Mouse (Mus musculus): Measurements from ENCODE around the gene Nav3.

DNA sequence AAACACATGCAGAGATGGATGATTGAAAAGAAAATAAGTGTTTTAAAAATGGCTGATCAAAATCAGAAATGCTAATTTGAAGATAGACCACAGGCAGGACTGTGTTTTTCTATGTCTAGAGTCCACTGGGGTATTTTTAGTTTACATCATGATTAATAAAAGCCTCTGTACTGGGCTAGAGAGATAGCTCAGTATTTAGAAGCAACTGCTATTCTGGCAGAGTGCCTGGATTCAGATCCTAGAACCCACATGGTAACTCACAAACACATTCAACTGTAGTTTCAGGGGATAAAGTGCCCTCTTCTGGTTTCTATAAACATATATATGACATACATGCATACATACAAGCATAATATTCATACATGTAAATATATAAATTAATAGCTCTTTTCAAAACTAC, 293.4 kb downstream of the Nav3 start:
- no peak for TF ChIP-seq CTCF (IDR thresholded peaks at IDR 0.05; ENCODE audit: borderline replicate concordance, extremely low read depth, insufficient read depth, insufficient read length)
- no peak for TF ChIP-seq POLR2A (IDR thresholded peaks at IDR 0.05; ENCODE audit: borderline replicate concordance, extremely low read depth, insufficient read depth, insufficient read length, poor library complexity, severe bottlenecking)
